Mouse (Mus musculus) left cerebral cortex, postnatal 4 days (tissue): ENCODE measurements around the gene Vav2. TPM values are rescaled to one million over a fixed set of nuclear protein-coding genes. Genes with fewer than 3 reads are reported as not detected.
A peak's percentile ranks its signal among the peaks of the same experiment; 100 is the strongest.

ENCODE experiments used
- DNase-seq: peaks from one replicate; pipeline ENCODE4 v3.0.0-alpha.2; 2022
- intact Hi-C: fragments of 180-260 bp; cut with DNase I; formaldehyde crosslinking; loops from one replicate; pipeline ENCODE4 v1.15.1; 2025
- total RNA-seq, 2 experiments: library from RNA; stranded (reverse); gene quantifications; 2 replicates each; pipeline ENCODE4 v1.2.3; 2021

The Vav2 gene
- total RNA-seq, 2 experiments from 2014 or later: 59.2 to 60.4 TPM

DNA sequence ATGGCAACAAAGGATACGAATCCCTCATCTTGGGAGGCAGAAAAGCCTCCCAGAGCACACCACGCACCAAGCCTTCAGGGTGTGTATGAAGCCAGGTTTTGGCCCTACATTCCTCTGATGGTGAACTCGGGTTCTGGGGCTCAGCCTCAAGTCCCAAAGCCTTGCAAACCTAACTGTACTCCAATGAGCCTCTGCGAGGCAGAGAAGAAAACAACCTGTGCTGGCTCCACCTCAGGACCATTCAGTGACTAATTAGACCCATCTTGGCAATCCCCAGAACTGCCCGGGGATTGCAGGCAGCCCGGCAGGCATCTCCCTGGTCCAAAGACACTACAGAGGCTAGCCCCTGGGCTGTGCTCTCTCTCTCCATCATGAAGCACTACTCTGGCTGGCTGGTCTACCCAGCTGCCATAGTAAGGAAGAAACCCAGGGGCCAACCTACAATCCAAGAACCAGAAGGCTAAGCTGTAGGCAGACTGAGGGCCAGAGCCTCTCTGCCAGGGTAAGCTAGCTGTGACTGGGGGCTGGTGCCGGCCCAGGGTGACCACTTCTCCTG, 14.5 kb downstream of the Vav2 start:
- no peak for DNase-seq
- intact Hi-C loops: no loop called here

DNA sequence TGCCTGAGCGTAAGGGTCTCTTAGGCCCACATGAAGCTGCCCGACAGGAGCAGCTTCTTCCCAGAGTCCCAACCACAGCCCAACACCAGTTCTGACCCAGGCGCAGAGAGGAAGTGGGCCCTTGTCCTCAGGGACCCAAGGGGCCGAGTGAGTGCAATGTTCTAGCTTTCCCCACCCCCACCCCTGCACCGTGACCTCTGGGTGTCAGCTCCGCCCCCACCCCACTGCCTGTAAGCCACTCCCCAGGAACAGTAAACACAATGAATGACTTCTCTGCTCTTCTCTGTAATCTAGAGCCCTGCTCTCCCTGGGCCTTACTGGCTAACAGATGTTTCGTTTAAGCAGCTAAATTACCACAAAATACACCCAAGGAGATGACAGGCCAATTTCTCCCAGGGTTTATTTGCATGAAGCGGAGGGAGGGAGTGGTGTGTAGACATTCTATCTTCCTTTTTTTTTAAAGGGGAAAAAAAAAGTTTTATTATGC, 15.1 kb downstream of the Vav2 start:
- no peak for DNase-seq
- intact Hi-C loops: no loop called here

DNA sequence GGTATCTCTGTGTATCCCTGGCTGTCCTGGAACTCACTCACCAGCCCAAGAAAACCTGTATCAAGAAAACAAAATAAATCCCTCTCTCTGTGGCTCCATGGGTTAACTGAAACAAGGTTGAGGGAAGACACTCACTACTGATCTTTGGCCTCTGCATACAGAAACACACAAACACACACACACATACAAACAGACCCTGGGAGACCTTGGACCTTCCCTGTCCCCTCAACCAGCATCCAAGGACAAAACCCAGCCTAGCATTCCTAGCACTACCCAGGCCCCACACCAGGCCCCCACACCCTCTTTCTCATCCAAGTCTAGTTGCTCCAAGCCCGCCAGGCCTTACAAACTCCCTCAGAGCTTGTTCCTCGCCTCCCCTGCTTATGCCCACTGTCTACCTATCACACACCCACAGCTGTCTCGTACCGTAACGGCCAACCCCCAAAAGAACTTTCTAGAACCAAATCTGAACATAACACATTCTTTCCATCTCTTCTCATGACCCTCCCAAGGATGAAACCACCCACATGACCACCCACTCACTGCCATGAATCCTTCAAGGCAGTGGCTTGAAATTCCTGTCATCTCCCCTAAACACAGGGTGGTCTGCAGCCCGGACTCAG, 16.2 kb downstream of the Vav2 start:
- intact Hi-C loops: no loop called here
- DNase-seq: no peak

GRCm38 (mm10) chr2:27408194-27408593, 18.6 kb downstream of the Vav2 start:
- no peak for DNase-seq
- intact Hi-C loops: no loop called here

DNA sequence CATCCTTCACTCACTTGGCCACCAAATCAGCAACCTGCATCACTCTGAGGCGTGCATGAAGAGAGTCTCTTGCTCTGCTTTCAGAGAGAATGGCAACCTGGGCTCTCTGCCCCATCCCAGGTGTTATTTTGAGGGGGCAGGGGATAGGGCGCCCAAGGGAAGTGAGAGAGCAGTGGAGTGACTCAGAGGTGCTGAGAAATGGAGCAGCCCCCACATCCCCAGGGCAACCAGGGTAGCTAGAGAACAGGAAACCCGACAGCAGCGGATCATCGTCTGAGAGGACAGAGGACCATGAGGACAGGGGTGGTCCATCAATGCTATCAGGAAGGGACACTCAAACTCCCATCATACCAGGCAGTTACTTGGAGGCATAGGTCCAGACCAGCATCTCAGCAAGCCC, 19.9 kb downstream of the Vav2 start:
- no peak for DNase-seq
- intact Hi-C loops: no loop called here

DNA sequence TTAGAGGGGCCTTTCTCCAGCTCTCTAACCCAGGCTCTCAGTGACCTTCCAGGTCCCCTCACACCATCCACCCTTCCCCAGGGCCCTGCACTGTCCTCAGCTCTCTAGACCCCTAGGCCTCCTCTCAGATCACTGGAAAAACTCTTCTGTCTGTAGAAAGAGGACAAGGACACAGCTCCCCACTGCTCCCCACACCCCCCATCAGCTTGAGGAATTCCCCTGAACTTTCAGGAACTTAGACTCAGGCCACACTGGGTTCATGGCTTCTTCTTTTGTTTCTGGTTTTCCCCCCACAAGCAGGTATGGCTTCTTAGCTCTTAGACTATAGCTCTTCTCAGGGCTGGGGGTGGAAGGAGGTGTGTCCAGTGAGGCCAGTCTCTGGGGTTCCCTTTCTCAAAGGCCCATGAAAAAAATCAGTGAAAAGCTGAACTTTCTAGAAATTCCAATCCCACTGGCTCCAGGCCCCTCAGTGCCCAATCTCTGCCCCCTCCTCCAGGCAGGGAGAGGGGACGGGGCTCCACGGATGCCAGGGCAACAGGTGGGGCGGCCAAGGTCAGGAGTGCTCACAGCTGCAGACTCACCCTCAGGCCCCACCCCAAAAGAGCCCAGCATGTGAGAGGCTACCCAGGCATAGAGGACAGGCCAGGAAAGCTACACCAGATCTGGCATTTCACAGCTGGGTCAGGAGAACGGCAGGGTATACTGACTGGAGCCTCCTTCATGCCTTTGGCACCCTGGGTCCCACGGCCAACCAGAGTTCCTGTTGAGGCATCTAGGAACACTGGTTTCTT, 21.5 kb downstream of the Vav2 start:
- intact Hi-C loops: no loop called here
- no peak for DNase-seq

DNA sequence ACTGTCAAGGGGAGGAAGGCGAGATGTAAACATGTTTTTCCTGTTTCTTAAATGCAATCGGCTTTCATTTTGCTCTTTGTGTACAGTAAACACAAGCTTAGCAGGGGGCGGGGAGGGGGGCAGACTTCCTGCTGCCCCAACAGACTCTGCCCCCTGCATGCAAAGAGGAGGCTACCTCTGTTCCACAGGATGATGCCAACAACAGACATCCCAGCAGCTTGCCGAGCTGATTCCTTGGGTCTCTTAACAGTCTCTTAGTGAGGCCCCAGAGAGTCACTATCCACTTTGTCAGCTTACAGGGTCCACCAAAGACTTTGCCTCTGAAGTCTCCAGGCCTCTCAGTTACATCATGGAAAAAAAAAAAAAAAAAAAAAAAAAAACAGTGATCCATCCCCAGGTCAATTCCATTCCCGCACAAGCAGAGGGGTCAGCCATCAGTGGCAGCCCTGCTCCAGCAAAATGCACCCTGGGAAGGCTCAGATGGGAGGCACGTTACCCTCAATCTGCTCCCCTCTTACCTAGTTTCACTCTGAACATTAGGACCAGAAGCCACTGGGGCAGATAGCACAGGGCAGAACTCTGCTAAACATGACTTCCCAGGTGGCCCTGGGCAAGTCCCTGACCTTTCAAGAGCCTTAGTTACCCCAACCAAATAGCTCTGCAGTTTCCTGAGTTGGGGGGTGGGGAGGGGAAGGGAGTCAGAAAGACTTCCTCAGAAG, 22.3 kb downstream of the Vav2 start:
- no peak for DNase-seq
- intact Hi-C loops: no loop called here

- intact Hi-C loops: no loop called here
- DNase-seq: no peak
Measured at GRCm38 (mm10) chr2:27401544-27401943, 25.3 kb downstream of the Vav2 start.

- no peak for DNase-seq
- intact Hi-C loops: no loop called here
Measured at GRCm38 (mm10) chr2:27400083-27400482, 26.8 kb downstream of the Vav2 start.

DNA sequence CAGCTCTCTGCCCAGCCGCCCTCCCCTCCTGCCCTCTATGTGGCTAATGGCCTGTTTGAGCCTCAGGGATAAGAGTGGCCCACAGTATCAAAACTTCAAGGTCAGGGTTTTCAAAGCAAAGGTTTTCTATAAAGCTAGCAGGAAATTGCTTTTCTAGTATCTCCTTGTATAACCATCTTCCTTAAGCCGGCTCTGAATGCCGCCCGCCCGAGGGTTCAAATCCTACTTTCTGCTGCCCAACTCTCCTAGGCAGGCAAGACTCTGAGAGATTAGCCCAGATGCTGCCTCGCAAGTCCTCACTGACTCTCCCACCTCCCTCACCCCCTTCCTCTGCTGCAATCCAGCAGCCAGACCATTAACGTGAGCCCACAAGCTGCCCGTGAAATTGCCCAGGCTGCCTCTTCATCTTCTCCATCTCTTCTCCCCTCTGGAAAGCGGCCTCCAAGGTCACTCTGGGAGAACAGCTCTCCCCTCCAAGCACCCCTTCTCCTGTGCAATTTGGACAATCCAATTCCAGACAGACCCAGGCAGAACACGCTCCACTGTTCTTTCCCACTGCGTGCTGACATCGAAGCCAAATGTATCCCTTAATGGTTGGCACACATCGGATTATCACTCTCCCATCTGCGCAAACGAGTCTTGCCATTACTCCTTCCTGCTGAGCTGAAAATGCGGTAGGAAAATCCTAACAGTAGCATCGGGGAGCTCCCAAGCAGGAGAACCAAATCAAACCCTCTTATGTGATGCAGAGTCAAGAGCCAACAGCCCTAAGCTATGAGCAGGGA, 30.0 kb downstream of the Vav2 start:
- peak; percentile 61 for DNase-seq
- intact Hi-C loops: no loop called here

- intact Hi-C loops: no loop called here
- no peak for DNase-seq
Measured at GRCm38 (mm10) chr2:27394158-27394832, 32.5 kb downstream of the Vav2 start.

DNA sequence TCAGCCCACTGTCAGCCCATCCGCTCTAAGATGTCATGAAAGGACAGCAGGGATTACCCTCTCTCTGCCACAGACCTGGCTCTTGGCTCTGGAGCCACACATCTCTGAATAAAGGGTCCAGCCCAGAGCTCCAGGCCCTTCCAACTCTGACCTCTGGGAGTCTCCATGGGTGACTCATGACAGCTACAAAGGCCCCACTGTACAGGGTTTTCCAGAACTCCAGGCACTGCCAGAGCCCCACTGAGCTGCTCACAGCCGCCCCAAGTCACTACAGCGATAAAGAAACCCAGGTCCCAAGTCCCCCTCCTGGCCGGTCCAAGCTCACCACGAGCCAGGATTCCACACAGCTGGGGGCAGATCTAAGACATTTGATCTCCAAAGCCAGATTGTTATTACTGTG, 34.6 kb downstream of the Vav2 start:
- no peak for DNase-seq
- intact Hi-C loops: no loop called here

DNA sequence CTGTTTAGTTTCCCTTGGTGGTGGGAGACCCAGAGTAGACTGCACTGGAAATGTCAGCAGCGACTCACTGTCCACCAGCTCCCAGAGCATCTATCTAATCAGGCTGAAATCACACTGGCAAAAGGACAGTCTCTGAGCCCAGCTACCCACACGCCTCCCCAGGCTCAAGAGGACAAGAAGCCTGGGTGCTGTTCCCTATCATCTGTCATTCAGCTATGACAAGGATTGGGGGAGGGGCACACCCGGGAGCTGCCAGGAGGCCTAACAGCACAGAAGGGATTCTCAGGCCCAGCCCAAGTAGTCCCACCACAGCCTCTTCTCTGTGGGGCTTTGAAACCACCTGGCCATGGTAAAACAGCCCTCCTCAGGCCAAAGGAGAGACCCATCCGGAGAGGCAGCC, 36.1 kb downstream of the Vav2 start:
- no peak for DNase-seq
- intact Hi-C loops: no loop called here

DNA sequence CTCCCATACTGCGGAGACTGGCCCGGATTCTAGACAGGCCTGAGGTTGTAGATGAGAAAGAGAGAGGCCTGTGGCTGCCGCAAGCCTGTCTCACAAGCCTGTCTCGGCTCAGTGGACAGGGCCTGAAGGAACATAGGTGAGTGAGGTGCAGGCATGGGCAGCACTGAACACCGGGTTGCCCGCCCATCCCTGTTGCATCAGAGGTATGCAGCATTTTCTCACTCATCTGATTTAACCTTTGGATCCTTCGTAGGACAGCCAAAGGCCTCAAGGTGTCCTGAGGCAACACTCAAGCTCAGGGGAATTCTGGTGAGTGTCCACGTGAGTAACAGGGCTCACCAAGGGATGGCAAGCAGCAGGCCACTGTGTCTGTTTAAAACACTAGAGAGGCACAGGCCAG, 36.5 kb downstream of the Vav2 start:
- DNase-seq: no peak
- intact Hi-C loops: no loop called here

GRCm38 (mm10) chr2:27389272-27390162, 37.3 kb downstream of the Vav2 start:
- intact Hi-C loops: no loop called here
- DNase-seq: no peak

GRCm38 (mm10) chr2:27387209-27387608, 39.6 kb downstream of the Vav2 start:
- no peak for DNase-seq
- intact Hi-C loops: no loop called here

DNA sequence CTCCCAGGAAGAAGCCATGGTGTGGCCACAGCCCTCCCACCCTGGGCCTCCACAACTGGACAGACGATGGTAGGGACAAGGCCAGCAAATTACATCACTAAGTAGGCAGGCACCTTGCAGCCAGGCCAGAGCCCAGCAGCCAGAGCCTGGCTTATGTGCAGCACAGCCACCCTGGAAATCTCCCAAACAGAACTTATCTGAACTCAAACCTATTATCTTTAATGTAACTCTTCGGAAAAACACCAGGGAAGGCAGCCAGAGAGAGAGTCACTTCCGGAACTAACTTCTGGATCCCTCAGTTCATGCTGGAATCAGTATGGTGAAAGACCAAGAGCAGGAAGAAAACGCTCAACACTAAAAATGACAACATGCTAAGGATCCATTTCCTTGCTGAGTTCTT, 45.1 kb downstream of the Vav2 start:
- DNase-seq: no peak
- intact Hi-C loops: no loop called here

- DNase-seq: no peak
- intact Hi-C loops: no loop called here
Measured at GRCm38 (mm10) chr2:27381254-27381653, 45.6 kb downstream of the Vav2 start.

DNA sequence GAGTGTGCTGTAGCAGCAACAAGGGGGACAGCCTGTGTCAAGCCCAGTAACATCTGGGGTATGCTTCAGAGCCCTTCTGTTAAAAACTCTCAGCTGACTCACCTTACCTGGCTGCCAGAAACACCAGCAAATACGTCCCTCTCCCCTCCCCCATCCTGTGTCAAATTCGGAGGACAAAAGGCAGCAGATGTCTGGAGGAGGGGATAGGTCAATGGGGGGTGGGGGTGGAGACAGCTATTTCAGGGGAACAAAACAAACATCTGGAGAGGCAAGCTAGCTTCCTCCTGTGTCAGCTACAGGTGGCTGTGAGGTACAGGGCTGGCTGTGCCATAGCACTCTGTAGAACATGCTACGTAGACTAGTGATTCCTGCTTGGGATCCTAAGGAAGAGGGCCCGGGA, 49.0 kb downstream of the Vav2 start:
- no peak for DNase-seq
- intact Hi-C loops: no loop called here
